Mouse (Mus musculus): Measurements from ENCODE around the gene Slc1a4.

DNA sequence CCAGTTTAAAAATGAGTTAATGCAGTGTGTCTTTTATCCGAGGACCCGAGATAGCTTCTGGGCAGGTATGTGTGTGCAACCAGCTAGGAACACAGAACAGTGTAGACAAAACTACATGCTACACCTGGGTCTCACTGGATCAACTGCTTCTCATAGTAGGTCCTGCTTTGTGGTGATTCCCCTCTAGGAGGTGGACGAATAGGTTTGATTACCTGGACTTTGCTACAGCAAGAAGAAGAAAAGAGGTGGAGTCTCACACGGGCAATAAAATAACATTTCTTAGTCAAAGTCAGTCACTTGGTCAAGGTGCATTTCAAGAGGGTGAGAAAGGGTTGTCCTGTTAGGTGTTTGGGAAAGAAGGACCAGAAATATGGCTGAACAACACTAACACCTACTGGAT is 11.4 kb upstream of the Slc1a4 start:
- TF ChIP-seq GATA1 (IDR thresholded peaks at IDR 0.05; ENCODE audit: low read length) (no peak), TAL1 (IDR thresholded peaks at IDR 0.05; ENCODE audit: low read length) (no peak)
